Mouse (Mus musculus): Measurements from ENCODE around the gene Fcrls. TPM values are rescaled to one million over a fixed set of nuclear protein-coding genes. Genes with fewer than 3 reads are reported as not detected.

The Fcrls gene
- 10 to 100 TPM; 29.5 to 32.3 TPM for total RNA-seq (2021)

DNA sequence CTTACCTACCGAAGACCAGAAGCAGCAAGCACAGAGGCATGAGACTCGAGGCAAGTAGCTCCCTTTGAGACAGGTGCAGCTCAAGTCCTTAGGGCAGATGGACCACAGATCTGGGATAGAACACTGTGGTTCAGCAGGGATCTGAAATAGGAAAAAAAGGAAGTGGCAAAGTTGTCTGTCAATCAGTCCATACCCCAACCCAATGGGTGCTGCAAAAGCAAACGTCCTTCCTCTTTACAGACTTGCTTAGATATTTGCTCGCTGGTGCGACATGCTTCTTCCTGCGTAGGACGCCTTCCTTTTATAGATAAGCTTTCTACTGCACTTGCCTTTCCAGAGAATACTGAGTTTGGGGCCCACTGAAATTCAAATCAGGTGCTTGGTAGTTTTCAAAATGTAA lies at the start of gene Fcrls:
TSS of gene Fcrls (minus strand) at position 303 of the 400 bp plus-strand sequence.
- no peak for DNase-seq (ENCODE audit: low spot score in 2 of 2)
- intact Hi-C loops (cut with DNase I) = no loop called here

DNA sequence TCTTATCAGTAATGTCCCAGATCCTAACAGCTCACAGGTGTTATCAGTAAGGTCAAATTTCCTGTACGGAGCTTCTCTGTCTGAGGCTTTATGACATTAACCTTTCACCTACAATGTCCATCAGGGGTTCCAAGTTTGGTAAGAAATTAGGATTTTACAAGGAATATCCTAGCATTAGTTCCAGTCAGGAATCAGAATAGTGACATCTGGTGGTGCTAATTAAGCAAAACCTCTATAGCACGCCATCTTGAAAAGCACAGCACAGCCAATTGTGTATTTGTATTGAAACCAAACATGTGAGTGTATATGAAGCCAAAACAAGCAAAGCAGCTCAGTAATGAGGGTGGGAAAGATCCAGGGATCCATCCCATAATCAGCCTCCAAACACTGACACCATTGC lies 46.4 kb upstream of the Fcrls start:
- intact Hi-C loops (cut with DNase I) = no loop called here
- DNase-seq (ENCODE audit: low spot score in 2 of 2) = no peak

DNA sequence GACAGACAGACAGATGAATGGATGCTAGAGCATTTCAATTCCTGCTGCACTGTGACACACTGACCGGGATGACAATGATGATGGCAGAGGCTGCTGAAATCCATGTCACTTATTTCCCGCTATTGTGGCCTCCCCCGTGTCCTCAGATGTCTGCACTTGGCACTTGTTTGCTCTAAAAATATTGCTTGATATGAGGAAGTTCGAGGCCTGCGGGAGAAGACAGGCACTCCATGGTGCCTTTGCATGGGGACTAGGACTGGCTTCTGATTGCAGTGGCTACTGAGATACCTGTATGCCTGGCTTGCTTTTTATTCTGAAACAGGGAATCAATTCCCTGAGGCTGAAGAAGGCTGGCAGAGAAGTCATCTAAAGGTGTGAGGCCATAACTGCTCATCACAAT lies 36.4 kb upstream of the Fcrls start:
- intact Hi-C loops (cut with DNase I) = no loop called here

DNA sequence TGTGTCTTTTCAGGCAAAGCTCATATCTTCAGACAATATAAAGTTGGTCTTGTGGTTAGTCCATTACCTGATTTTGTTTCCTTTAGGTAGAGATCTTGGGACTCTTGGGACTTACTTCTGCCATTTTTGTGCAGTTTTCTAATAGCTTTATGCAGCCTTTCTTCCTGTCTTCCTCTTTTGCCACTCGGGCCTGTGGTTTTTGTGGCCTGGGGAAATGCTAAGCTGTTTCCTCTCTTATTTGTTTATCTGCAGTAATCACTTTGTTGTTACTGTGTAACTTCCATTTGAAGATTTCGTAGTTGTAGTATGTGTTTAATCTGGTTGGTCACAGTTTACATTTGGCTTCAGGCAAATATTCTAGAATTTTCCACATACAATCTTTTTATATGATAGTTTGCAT lies 10.8 kb upstream of the Fcrls start:
- intact Hi-C loops (cut with DNase I) = no loop called here

More for the DNA sequence above, 36.4 kb upstream of the Fcrls start:
- no peak for DNase-seq (ENCODE audit: low spot score in 2 of 2)

DNA sequence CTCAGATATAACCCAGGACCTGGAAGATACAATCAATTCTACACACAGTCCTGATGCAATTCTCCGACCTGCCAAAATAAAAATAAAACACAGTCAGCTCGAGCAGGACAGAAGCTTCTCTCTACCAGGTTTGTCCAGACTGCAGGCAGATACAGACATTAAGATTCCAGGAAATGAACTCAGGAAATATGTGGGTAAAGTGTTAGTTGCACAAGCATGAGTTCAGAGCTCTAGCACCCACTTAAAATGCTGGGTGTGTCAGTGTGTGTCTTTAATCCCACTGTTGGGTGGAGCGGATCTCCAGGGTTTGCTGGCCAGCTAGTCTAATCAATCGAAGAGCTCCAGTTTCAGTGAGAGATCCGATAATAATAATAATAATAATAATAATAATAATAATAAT lies 3.0 kb upstream of the Fcrls start:
- DNase-seq (ENCODE audit: low spot score in 2 of 2) = no peak
- intact Hi-C loops (cut with DNase I) = no loop called here

More for the DNA sequence above, 10.8 kb upstream of the Fcrls start:
- no peak for DNase-seq (ENCODE audit: low spot score in 2 of 2)

DNA sequence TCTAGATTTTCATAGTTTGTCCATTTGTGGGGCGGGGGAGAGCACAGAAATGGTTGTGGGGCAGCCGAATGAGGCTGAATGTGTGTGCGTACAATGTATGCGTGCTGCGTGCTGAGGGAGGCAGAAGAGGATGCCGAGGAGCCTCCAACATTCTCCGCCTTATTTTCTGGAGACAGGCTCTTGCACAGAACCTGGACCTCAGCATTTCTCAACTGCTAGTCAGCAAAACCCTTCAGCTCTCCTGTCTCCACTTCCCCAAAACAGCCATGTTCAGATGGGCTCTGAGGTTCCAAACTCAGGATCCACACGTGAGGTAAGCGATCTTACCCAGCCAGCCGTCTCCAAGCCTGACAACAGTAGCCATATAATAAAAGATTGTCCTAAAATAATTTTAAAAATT lies 8.3 kb downstream of the Fcrls start:
- no peak for DNase-seq (ENCODE audit: low spot score in 2 of 2)
- intact Hi-C loops (cut with DNase I) = no loop called here

DNA sequence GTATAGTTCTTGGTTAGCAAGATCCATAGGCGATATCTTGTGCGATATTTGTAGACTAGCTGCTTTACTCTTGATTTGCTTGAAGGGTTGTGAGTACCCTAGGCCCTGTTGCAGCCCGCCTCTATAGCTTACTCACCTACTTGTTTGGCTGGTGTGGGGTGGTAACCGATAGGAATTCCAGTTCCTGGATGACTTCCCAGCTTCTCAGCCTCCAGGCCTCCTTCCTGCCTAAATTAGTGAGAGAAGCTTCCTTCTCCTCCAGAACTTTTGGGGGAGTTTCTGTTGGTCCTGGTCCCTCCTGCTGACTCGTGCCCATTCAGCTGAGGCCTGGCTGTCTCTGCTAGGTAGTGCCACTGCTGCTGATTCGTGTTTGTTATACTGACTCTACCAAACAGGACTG lies 14.0 kb downstream of the Fcrls start:
- DNase-seq (ENCODE audit: low spot score in 2 of 2) = peak; percentile 13 to 40
- intact Hi-C loops (cut with DNase I) = no loop called here

DNA sequence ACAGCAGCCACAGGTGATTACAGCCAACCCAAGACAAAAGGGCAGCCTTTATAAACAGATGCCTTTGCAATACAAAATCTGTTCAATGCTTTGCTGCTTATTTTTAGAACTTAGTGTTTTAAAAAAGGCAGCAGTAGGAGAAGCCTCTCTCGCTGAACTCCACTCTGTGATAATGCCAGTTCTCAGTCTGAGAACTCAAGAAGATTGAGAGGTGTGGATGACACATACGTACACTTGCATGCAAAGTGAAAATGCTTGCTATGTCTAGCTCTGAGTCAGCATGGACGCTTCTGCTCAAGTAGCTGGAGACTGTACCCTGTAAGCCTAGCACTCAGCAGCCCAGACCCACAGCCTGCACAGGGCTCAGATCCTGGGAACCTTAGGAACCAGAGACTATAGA lies 16.2 kb downstream of the Fcrls start:
- DNase-seq (ENCODE audit: low spot score in 2 of 2) = peak; percentile 15 to 23
- intact Hi-C loops (cut with DNase I) = no loop called here

DNA sequence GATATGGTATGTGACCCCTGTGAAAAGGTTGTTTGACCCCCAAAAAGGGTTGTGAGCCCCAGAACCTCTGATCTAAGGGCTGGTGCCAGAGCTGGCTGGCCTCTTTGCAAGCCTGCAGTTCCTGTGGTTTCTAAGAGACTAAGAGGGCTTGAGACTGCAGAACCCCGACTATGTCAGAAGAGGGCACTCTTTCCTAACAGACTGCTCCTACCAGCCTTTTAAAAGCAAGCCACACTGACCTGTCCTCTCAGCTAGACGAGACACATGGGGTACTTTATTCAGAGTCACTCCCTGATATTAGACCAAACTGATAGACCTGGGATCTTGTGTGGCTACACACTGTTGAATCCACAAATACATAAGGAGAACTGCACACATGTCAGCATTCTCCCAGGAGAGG lies 19.9 kb downstream of the Fcrls start:
- intact Hi-C loops (cut with DNase I) = loop anchor here (2.0 to 5.0 kb wide), 4 partner anchors 79 to 319 kb away; no protein-coding TSS in a partner anchor
- DNase-seq (ENCODE audit: low spot score in 2 of 2) = peak; percentile 20

DNA sequence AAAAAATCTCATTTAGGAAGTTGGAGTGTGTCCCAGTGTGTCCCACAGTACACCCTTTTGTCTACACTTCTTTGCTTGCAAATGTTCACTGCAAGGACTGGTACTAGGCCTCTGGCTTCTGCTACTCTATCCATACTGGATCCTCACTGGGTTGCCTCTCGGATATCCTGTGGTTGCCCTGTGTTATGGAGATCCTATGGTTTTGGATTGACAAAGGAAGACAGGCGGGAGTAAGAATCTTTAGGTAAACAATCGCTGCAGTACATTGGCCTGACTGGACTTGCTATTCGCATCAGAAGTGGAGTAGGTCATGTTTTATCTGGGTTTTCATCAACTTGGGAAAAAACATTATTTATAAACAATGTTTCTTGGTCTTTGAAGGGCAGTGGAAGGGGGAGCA lies 22.6 kb downstream of the Fcrls start:
- intact Hi-C loops (cut with DNase I) = loop anchor here (5.0 kb wide), 3 partner anchors 81 to 321 kb away; no protein-coding TSS in a partner anchor
- DNase-seq (ENCODE audit: low spot score in 2 of 2) = no peak

DNA sequence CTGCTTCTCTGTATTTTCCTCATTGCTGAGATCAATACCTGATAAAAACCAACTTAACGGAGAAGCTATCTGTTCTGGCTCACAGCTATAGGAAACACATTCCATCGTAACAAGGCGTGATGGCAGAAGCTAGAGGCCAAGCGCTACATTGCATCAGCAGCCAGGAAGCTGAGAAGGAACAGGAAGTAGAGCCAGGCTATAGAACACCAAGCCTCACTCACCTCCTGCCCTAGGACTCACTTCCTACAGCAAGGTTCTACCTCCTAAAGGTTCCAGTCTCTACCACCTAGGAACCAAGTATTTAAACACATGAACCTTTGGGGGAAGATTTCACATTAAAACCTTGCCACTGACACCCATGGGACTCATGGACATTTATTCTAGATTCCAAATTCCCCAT lies 39.9 kb downstream of the Fcrls start:
- DNase-seq (ENCODE audit: low spot score in 2 of 2) = no peak
- intact Hi-C loops (cut with DNase I) = no loop called here

DNA sequence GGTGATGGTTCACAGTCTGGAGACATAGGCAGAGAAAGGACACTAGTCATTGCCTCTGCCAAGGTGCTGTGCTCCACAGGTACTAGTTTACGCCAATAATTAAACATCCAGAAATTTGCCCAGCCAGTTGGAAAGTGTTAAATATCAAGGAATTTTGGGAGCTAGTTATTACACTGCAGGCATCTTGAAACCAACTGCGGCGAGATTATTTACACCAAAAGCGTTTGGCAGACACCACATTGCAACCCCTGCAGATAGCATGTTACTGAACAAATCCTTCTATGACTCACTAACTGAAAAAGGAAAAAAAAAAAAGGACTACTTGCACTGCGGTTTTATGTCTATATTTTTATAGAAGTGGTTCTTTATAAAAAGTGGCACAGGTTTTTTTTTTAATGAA lies 41.2 kb downstream of the Fcrls start:
- no peak for DNase-seq (ENCODE audit: low spot score in 2 of 2)
- intact Hi-C loops (cut with DNase I) = no loop called here

DNA sequence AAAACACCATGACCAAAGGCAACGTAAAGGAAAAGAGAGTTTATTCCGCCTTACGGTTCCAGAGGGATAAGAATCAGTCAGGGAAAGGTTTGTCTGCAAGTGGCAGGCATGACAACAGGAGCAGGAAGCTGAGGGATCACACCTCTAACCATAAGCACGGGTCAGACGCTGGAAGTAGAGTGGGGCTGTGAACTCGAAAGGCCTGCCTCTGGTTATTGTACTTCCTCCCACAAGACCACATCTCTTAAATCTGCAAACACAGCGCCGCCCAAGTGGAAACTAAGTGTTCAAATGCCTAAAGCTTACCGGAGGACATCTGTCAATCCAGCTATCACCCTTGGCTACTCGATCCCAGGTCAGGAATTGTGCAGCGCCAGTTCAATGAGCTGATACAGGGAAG lies 48.4 kb downstream of the Fcrls start:
- no peak for DNase-seq (ENCODE audit: low spot score in 2 of 2)
- intact Hi-C loops (cut with DNase I) = no loop called here

DNA sequence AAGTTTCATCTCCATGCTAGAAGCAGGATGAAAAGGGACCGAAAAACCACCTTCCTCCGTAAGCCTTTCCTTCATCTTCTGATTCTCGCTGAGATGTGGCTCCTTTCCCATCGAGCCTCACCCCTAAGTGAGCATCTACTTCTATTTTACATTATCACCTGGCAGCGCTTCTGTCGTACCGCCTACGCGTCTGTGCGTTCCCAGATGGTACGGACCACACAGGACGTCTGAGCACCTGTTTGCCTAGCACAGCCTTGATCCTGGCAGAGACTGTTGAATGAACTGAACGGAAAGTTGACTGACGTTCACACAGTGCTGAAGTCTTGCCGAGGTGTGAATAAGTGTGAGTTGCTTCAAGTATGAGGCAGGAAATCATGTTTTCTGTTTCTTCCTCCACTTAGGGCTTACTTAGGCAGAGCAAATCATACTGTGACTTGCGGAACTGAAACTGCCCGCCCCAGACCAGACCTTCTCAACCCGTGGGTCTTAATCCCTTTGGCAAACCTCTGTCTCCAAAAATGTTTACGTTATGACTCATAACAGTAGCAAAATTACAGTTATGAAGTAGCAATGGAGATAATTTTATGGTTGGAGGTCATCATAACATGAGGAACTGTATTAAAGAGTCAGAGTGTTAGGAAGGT lies 49.2 kb downstream of the Fcrls start:
- intact Hi-C loops (cut with DNase I) = no loop called here
- peak; percentile 16 to 21 for DNase-seq (ENCODE audit: low spot score in 2 of 2)

DNA sequence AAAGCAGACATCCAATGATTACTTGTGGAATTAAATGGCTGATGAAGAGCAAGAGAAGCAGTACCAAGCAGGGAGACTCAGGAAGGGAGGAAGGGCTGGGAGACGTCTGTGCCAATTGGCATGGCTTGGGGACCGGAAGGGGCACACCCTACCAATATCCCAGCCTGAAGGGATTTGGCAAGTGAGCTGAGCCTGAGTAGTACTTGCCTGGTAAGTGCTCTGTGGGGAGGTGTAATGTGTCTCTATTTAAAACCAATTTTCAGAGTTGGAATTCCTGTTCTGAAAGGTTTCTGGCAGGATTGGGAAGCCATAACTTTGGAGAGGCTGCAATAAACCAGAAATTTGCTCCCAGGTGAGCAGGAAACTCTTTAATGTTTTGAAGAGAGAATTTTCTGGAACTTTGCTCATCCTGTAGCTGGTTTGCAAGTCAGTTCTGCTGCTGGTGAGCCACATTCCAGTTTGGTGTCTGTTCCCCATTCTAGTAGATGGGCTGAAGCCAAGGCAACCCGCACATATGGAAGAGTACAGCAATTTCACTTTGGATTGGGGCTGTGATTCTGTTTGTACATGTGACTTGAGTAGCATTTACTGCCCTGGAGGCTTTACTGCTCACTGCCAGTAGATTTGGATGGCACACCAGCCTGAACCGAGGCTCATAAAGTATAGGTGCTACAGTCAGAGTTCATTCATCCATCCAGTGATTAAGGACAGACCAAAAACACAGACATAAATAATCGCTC lies 57.0 kb downstream of the Fcrls start:
- no peak for DNase-seq (ENCODE audit: low spot score in 2 of 2)

More for the DNA sequence above, 57.0 kb downstream of the Fcrls start:
- intact Hi-C loops (cut with DNase I) = no loop called here

Other genes starting within 250 kb of the Fcrls start
- 1 to 10 TPM; 3.5 to 6.1 TPM for gene Kirrel, start 89.0 kb downstream of the Fcrls start, total RNA-seq (2021)
- not detected for gene Cd5l, start 94.1 kb upstream of the Fcrls start, total RNA-seq (2021)
- gene Fcrl1, start 112.6 kb upstream of the Fcrls start, total RNA-seq (2021) = under 1 TPM; 0.36 to 0.59 TPM
- under 1 TPM in 1 of 2 experiments, not detected in 1; 0.15 TPM for gene Fcrl5, start 172.0 kb upstream of the Fcrls start, total RNA-seq (2021)